Mouse (Mus musculus) kidney, adult 2 months (tissue): ENCODE measurements at regions not wholly inside any gene's neighbourhood (a gene's known extent, or its start where the extent isn't known, plus 50 kb on each side); places are given as distances from the start of the nearest gene placed in this dataset.

Experiments used
- CTCF ChIP-seq: fragments of 200-500 bp; conservative IDR thresholded peaks from 2 replicates; pipeline ENCODE4 v1.5.1; 2011; ENCODE audit warnings: low read depth, mild to moderate bottlenecking, control low read depth, low read length, moderate library complexity, mixed read lengths; ENCODE audit not compliant: insufficient read depth, insufficient read length
- POLR2A ChIP-seq: fragments of 200-500 bp; IDR thresholded peaks from one replicate; pipeline ENCODE4 v1.6.1; 2011; ENCODE audit warnings: low read depth, low read length, control low read depth

GRCm38 (mm10) chr1:122439358-122439757 is 871.6 kb upstream of the Ddx18 start:
- peak; percentile 61 for TF ChIP-seq CTCF
- TF ChIP-seq POLR2A = no peak
